Mouse (Mus musculus): ENCODE measurements around the gene Tpbpb. TPM values are rescaled to one million over a fixed set of nuclear protein-coding genes. Genes with fewer than 3 reads are reported as not detected.
"Not testable (repeated sequence)": the region's sequence is repeated elsewhere in the genome, so short reads cannot be mapped to it uniquely, and the experiment has no call there.

Gene Tpbpb
- polyA plus RNA-seq (2014; fragmentation: Nextera tagmentation; extraction: Ambion mirVana), result not detected in 2 replicates

DNA sequence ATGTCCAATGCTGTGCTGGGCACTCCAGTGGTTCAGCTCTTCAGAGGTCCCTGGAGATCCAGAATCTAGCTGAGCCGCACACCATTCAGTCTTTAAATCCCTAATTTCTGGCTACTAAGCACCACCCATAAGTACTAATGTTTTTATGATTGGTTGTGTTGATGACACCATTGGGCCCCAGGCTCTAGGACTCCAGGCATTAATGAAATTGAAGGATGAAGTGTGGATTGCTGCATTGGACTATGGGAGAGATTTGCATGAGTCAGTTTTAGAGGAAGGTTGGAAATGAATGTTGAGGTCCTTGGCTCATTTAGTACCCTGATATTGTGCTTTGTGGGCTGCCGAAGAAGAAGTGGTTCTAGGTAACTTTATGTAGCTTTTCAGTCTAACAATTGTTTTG is at the start of gene Tpbpb:
TSS of gene Tpbpb (minus strand) at position 101 of the 400 bp plus-strand sequence.
- not testable (repeated sequence) for H3K27me3 ChIP-seq (ENCODE audit: control insufficient read depth, insufficient read depth, low read length); H3K9me3 ChIP-seq (ENCODE audit: control insufficient read depth, low read length); H3K4me2 ChIP-seq (ENCODE audit: low read depth); H3K4me3 ChIP-seq (ENCODE audit: low read depth, low read length); H3K36me3 ChIP-seq (ENCODE audit: control insufficient read depth, insufficient read depth, low read length); H3K9ac ChIP-seq (ENCODE audit: low read length); H3K4me1 ChIP-seq (ENCODE audit: control insufficient read depth, insufficient read depth, low read length); DNase-seq (ENCODE audit: low spot score); H3K27ac ChIP-seq (ENCODE audit: low read depth, low read length); ATAC-seq (ENCODE audit: insufficient read depth, low FRiP score, low TSS enrichment)
- 81% methylated on average over 2 of the region's 2 CpGs for WGBS

DNA sequence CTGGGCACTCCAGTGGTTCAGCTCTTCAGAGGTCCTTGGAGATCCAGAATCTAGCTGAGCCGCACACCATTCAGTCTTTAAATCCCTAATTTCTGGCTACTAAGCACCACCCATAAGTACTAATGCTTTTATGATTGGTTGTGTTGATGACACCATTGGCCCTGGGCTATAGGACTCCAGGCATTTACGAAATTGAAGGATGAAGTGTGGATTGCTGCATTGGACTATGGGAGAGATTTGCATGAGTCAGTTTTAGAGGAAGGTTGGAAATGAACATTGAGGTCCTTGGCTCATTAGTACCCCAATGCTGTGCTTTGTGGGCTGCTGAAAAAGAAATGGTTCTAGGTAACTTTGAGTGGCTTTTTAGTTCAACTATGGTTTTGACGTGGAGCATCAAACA is 37.2 kb upstream of the Tpbpb start, which contains the start of gene Tpbpa:
TSS of gene Tpbpa (minus strand) at position 101 of the 400 bp plus-strand sequence.
- not testable (repeated sequence) for ATAC-seq (ENCODE audit: insufficient read depth, low FRiP score, low TSS enrichment); H3K4me3 ChIP-seq (ENCODE audit: low read depth, low read length); DNase-seq (ENCODE audit: low spot score); H3K27ac ChIP-seq (ENCODE audit: low read depth, low read length); H3K4me1 ChIP-seq (ENCODE audit: control insufficient read depth, insufficient read depth, low read length); H3K36me3 ChIP-seq (ENCODE audit: control insufficient read depth, insufficient read depth, low read length); H3K27me3 ChIP-seq (ENCODE audit: control insufficient read depth, insufficient read depth, low read length); H3K9me3 ChIP-seq (ENCODE audit: control insufficient read depth, low read length); H3K4me2 ChIP-seq (ENCODE audit: low read depth); H3K9ac ChIP-seq (ENCODE audit: low read length)
- 75% methylated on average over 3 of the region's 3 CpGs for WGBS

DNA sequence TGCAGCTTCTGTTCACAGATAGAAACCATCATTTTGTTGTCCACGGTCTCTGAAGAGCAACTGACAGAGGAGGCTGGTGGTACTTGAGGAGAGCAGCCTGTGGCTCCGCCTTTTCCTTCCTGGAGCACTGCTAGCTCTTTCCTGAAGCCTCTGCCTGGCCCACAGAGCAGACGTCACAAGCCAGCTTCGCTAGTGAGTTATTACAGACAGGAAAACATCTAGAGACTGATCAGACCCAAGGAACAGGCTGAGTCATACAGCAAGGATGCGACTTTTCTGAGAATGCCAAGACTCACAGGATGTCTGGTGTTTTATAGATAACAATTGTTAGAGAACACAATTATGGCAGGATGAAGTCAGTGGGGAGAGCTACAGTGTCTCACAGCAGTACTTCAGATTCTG is 31.8 kb upstream of the Tpbpb start, which contains the start of the genes Gm49391 and Ctla2a:
TSS of gene Gm49391 (minus strand) at position 72 of the 402 bp plus-strand sequence.
TSS of gene Ctla2a (minus strand) at position 126 of the 402 bp plus-strand sequence.
- DNase-seq (ENCODE audit: low spot score), result no peak
- WGBS, result 74% methylated on average over 5 of the region's 5 CpGs

DNA sequence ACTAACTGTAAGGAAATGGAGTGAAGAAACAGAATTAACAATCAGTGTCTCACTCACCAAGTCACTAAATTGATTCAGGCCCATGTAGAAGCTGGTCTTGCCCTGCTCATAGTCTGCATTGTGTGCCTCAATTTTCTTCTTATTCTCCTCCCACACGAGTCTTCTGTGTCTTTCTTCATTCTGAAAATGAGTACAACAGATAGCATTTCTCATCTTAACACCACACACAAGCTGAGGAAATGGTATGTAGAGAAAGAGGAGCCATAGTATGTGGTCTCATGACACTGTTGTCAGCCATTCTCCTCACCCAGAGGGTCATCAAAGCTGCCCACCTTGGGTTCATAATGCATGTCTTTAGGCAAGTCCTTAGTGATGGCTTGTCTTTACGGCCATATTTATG is 30.8 kb upstream of the Tpbpb start, which contains the start of gene Gm49393:
TSS of gene Gm49393 (minus strand) at position 101 of the 400 bp plus-strand sequence.
- not testable (repeated sequence) for H3K9ac ChIP-seq (ENCODE audit: low read length); H3K27ac ChIP-seq (ENCODE audit: low read depth, low read length)

More for the DNA sequence above, 31.8 kb upstream of the Tpbpb start, which contains the start of the genes Gm49391 and Ctla2a:
- ATAC-seq (ENCODE audit: insufficient read depth, low FRiP score, low TSS enrichment), result no peak
- H3K36me3 ChIP-seq (ENCODE audit: control insufficient read depth, insufficient read depth, low read length), result no peaks in the 10 kb centered on the region
- no peak within 1 kb of the TSS for H3K27ac ChIP-seq (ENCODE audit: low read depth, low read length)
- H3K9me3 ChIP-seq (ENCODE audit: control insufficient read depth, low read length), result no peaks in the 10 kb centered on the region
- H3K9ac ChIP-seq (ENCODE audit: low read length), result no peak within 1 kb of the TSS
- no peak within 1 kb of the TSS for H3K4me2 ChIP-seq (ENCODE audit: low read depth)
- H3K27me3 ChIP-seq (ENCODE audit: control insufficient read depth, insufficient read depth, low read length), result no peaks in the 10 kb centered on the region
- H3K4me3 ChIP-seq (ENCODE audit: low read depth, low read length), result no peak within 1 kb of the TSS
- H3K4me1 ChIP-seq (ENCODE audit: control insufficient read depth, insufficient read depth, low read length), result no peaks in the 10 kb centered on the region

DNA sequence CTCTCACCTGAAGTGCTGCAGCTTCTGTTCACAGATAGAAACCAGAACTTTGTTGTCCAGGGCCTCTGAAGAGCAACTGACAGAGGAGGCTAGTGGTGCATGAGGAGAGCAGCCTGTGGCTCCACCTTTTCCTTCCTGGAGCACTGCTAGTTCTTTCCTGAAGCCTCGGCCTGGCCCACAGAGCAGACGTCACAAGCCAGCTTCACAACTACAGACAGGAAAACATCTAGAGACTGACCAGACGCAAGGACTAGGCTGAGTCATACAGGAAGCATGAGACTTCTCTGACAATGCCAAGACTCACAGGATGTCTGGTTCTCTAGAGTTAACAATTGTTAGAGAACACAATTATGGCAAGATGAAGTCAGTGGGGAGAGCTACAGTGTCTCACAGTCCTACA is 7.4 kb downstream of the Tpbpb start, which contains the start of gene Ctla2b:
TSS of gene Ctla2b (minus strand) at position 120 of the 400 bp plus-strand sequence.
- no peaks in the 10 kb centered on the region for H3K4me1 ChIP-seq (ENCODE audit: control insufficient read depth, insufficient read depth, low read length)
- no peaks in the 10 kb centered on the region for H3K36me3 ChIP-seq (ENCODE audit: control insufficient read depth, insufficient read depth, low read length)
- ATAC-seq (ENCODE audit: insufficient read depth, low FRiP score, low TSS enrichment), result no peak
- no peak within 1 kb of the TSS for H3K4me2 ChIP-seq (ENCODE audit: low read depth)
- H3K27ac ChIP-seq (ENCODE audit: low read depth, low read length), result no peak within 1 kb of the TSS
- H3K9me3 ChIP-seq (ENCODE audit: control insufficient read depth, low read length), result no peaks in the 10 kb centered on the region
- no peak for DNase-seq (ENCODE audit: low spot score)
- H3K27me3 ChIP-seq (ENCODE audit: control insufficient read depth, insufficient read depth, low read length), result no peaks in the 10 kb centered on the region
- no peak within 1 kb of the TSS for H3K9ac ChIP-seq (ENCODE audit: low read length)
- WGBS, result 71% methylated on average over 3 of the region's 3 CpGs
- H3K4me3 ChIP-seq (ENCODE audit: low read depth, low read length), result no peak within 1 kb of the TSS

More for the DNA sequence above, 30.8 kb upstream of the Tpbpb start, which contains the start of gene Gm49393:
- H3K4me1 ChIP-seq (ENCODE audit: control insufficient read depth, insufficient read depth, low read length); H3K4me3 ChIP-seq (ENCODE audit: low read depth, low read length); ATAC-seq (ENCODE audit: insufficient read depth, low FRiP score, low TSS enrichment); H3K4me2 ChIP-seq (ENCODE audit: low read depth); H3K9me3 ChIP-seq (ENCODE audit: control insufficient read depth, low read length); H3K36me3 ChIP-seq (ENCODE audit: control insufficient read depth, insufficient read depth, low read length); H3K27me3 ChIP-seq (ENCODE audit: control insufficient read depth, insufficient read depth, low read length); DNase-seq (ENCODE audit: low spot score): not testable (repeated sequence)
- 76% methylated on average over 2 of the region's 2 CpGs for WGBS

DNA sequence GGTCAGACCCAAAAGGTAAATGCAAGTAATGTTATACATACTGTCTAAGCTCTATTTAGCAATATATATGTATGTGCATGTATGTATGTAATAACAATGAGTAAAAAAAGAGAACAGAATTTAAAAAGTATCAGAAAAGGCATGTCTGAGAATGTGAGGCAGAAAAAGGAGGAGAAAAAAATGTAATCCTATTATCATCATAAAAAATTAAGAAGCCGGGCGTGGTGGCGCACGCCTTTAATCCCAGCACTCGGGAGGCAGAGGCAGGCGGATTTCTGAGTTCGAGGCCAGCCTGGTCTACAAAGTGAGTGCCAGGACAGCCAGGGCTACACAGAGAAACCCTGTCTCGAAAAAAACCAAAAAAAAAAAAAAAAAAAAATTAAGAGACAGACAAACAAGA is 7.9 kb downstream of the Tpbpb start, which contains the start of gene Gm49392:
TSS of gene Gm49392 (minus strand) at position 101 of the 400 bp plus-strand sequence.
- not testable (repeated sequence) for H3K4me2 ChIP-seq (ENCODE audit: low read depth); H3K27ac ChIP-seq (ENCODE audit: low read depth, low read length); H3K9me3 ChIP-seq (ENCODE audit: control insufficient read depth, low read length); H3K4me3 ChIP-seq (ENCODE audit: low read depth, low read length); H3K9ac ChIP-seq (ENCODE audit: low read length); H3K4me1 ChIP-seq (ENCODE audit: control insufficient read depth, insufficient read depth, low read length); ATAC-seq (ENCODE audit: insufficient read depth, low FRiP score, low TSS enrichment); H3K36me3 ChIP-seq (ENCODE audit: control insufficient read depth, insufficient read depth, low read length); H3K27me3 ChIP-seq (ENCODE audit: control insufficient read depth, insufficient read depth, low read length); DNase-seq (ENCODE audit: low spot score)
- 92% methylated on average over 7 of the region's 8 CpGs for WGBS

DNA sequence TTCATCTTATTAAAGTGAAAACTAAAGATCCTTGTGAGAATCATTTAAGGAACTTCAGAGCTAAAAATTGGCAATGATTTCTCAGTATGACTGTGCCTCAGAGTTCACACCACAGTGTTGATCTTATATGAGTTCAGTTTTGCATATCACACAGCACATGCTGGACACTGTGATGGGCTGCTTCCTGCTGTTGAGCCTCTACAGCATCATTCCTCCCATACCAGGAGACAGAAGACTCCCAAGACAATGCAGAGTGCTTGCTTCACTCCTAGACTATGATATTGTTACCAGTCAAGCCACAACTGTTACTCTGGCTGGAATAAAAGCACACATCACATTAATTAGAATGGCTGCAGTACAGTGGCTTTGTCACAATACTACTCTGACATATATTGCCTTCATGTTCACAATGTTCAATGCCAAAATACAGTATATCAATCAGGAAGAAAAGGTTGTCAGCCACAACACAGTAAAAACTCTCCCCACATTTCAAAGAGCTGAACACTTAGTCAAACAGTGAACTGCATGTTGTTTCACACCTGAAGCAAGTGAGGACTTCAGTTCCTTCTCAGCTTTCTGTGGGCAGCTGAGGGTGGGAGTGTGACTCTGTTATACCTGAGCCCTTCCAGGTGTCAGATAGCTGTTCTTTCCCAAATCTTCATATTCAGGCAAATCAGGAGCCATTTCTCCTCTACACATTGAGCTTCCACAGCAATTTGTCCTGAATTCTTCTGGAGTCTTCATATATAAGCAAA is 9.1 kb downstream of the Tpbpb start:
- Histone ChIP-seq H3K4me1 (ENCODE audit: control insufficient read depth, insufficient read depth, low read length) (no peaks in the 10 kb centered on the region), H3K36me3 (ENCODE audit: control insufficient read depth, insufficient read depth, low read length) (no peaks in the 10 kb centered on the region), H3K9me3 (ENCODE audit: control insufficient read depth, low read length) (no peaks in the 10 kb centered on the region), H3K9ac (ENCODE audit: low read length) (no peak overlapping the region), H3K27ac (ENCODE audit: low read depth, low read length) (no peak overlapping the region), H3K4me3 (ENCODE audit: low read depth, low read length) (no peak overlapping the region), H3K4me2 (ENCODE audit: low read depth) (no peak overlapping the region), H3K27me3 (ENCODE audit: control insufficient read depth, insufficient read depth, low read length) (no peaks in the 10 kb centered on the region)
- DNase-seq (ENCODE audit: low spot score) (no peak), ATAC-seq (ENCODE audit: insufficient read depth, low FRiP score, low TSS enrichment) (no peak)

DNA sequence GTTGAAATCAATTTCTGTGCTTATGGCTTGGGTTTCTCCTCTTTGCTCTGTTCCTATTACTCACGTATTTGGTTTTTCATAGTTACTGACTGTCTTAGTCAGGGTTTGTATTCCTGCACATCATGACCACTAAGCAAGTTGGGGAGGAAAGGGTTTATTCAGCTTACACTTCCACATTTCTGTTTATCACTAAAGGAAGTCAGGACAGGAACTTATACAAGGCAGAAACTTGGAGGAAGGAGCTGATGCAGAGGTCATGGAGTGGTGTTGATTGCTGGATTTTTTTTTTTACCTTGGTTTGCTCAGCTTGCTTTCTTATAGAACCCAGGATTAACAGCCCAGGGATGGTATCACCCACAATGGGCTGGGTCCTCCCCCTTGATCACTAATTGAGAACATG is 12.4 kb downstream of the Tpbpb start:
- Histone ChIP-seq H3K4me3 (ENCODE audit: low read depth, low read length) (no peak overlapping the region), H3K9ac (ENCODE audit: low read length) (no peak overlapping the region), H3K27ac (ENCODE audit: low read depth, low read length) (no peak overlapping the region), H3K4me1 (ENCODE audit: control insufficient read depth, insufficient read depth, low read length) (no peaks in the 10 kb centered on the region), H3K27me3 (ENCODE audit: control insufficient read depth, insufficient read depth, low read length) (no peaks in the 10 kb centered on the region), H3K4me2 (ENCODE audit: low read depth) (no peak overlapping the region), H3K9me3 (ENCODE audit: control insufficient read depth, low read length) (no peaks in the 10 kb centered on the region), H3K36me3 (ENCODE audit: control insufficient read depth, insufficient read depth, low read length) (no peaks in the 10 kb centered on the region)
- DNase-seq (ENCODE audit: low spot score), result no peak
- no peak for ATAC-seq (ENCODE audit: insufficient read depth, low FRiP score, low TSS enrichment)
- 97% methylated on average over 1 of the region's 1 CpGs for WGBS

DNA sequence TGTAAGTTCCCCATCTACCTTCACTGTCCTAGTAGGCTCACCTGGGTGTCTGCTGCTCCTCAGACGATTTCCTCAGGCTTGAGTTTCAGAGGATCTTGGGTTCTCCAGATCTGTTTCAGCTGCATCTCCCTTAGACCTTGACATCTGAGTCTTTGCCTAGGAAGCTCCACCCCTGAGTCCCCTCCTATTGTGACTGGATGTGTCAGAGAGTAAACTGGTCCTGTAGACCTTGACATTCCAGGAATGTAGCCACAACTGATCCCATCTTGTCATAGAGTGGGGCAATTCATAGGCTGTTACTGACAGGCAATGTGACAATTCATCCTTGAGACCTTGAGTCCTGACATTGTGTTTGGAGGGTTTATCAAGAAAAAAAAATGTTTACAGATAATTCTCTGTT is 40.4 kb downstream of the Tpbpb start, which contains the start of gene 4930486L24Rik:
TSS of gene 4930486L24Rik (minus strand) at position 195 of the 400 bp plus-strand sequence.
- no peak within 1 kb of the TSS for H3K4me2 ChIP-seq (ENCODE audit: low read depth)
- no peak within 1 kb of the TSS for H3K4me3 ChIP-seq (ENCODE audit: low read depth, low read length)
- ATAC-seq (ENCODE audit: insufficient read depth, low FRiP score, low TSS enrichment) (no peak), DNase-seq (ENCODE audit: low spot score) (no peak)
- 77% methylated on average over 1 of the region's 1 CpGs for WGBS
- H3K36me3 ChIP-seq (ENCODE audit: control insufficient read depth, insufficient read depth, low read length), result no peaks in the 10 kb centered on the region
- H3K9ac ChIP-seq (ENCODE audit: low read length), result no peak within 1 kb of the TSS
- no peaks in the 10 kb centered on the region for H3K27me3 ChIP-seq (ENCODE audit: control insufficient read depth, insufficient read depth, low read length)
- H3K4me1 ChIP-seq (ENCODE audit: control insufficient read depth, insufficient read depth, low read length), result no peaks in the 10 kb centered on the region
- H3K9me3 ChIP-seq (ENCODE audit: control insufficient read depth, low read length), result no peaks in the 10 kb centered on the region
- H3K27ac ChIP-seq (ENCODE audit: low read depth, low read length), result no peak within 1 kb of the TSS
